Mouse (Mus musculus) ES-E14 (cell line): ENCODE data around the gene P2ry1.

Source experiments
- CHD2 ChIP-seq: IDR thresholded peaks from 2 replicates; pipeline ENCODE4 v1.6.1; 2014; ENCODE audit warnings: mild to moderate bottlenecking, low read depth, low read length, inconsistent platforms
- MAFK ChIP-seq: IDR thresholded peaks from 2 replicates; pipeline ENCODE4 v1.6.1; 2014; ENCODE audit warnings: mild to moderate bottlenecking, low read depth, low read length, inconsistent platforms; ENCODE audit not compliant: insufficient read depth
- ZC3H11A ChIP-seq: IDR thresholded peaks from 2 replicates; pipeline ENCODE4 v1.6.1; 2012; ENCODE audit warnings: low read depth, mild to moderate bottlenecking, inconsistent platforms, low read length, borderline replicate concordance
- ZNF384 ChIP-seq: IDR thresholded peaks from 2 replicates; pipeline ENCODE4 v1.6.1; 2012; ENCODE audit warnings: low read depth, low read length, inconsistent platforms

- no peak for TF ChIP-seq MAFK
- TF ChIP-seq ZC3H11A: no peak
- no peak for TF ChIP-seq CHD2
- no peak for TF ChIP-seq ZNF384
Observed at GRCm38 (mm10) chr3:61012550-61012949, 10.0 kb downstream of the P2ry1 start.
